Mouse (Mus musculus): Measurements from ENCODE around the gene Ncan.

DNA sequence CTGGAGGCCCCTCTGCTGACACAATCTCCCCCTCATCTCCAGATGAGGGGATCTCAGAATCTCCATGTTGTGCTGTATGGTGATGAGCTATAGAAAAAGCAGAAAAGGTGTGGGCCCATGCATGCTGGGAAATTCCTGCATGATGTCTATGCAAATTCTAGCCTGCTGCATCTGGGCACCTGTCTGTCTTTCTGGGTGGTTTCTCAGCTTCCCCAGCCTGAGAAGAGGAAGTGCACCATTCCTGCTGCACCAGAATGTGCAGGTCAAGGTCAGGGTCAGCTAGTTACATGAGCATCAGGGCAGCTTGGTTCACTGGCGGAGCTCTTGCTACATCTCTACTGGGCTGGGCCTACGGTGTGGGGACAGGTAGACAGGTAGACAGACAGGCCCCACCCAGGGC is 10.2 kb downstream of the Ncan start:
- TF ChIP-seq CTCF (conservative IDR thresholded peaks at IDR 0.05; ENCODE audit: insufficient read depth, insufficient read length, low read depth, low read length) (no peak), POLR2A (IDR thresholded peaks at IDR 0.05; ENCODE audit: low read depth, low read length) (no peak)

Data from kidney, adult 2 months (tissue).